Mouse (Mus musculus) embryonic facial prominence, embryonic 11.5 days (tissue): Measurements from ENCODE around the gene Sit1. TPM values are rescaled to one million over a fixed set of nuclear protein-coding genes. Genes with fewer than 3 reads are reported as not detected.

Source experiments
- ATAC-seq: fragments of 200-750 bp; cut with Nextera tagmentation; replicated peaks from 2 replicates; pipeline ENCODE4 v1.8.0; 2017; ENCODE audit warnings: low read depth; ENCODE audit not compliant: insufficient number of reproducible peaks, low FRiP score, low TSS enrichment
- DNase-seq: peaks from one replicate; pipeline ENCODE4 v3.0.0-alpha.2; 2015; ENCODE audit warnings: low spot score
- H3K27ac ChIP-seq: fragments of 300-500 bp; sonication (generic); replicated peaks from 2 replicates; pipeline ENCODE4 v1.5.1; 2014; ENCODE audit warnings: mild to moderate bottlenecking, low read depth, low read length, control low read depth
- H3K27me3 ChIP-seq: fragments of 300-500 bp; sonication (generic); 2 replicates; pipeline ENCODE4 v1.6.1; 2014; ENCODE audit warnings: mild to moderate bottlenecking, low read length, moderate library complexity, mixed read lengths; ENCODE audit not compliant: control insufficient read depth, insufficient read depth
- H3K36me3 ChIP-seq: fragments of 300-500 bp; sonication (generic); replicated peaks from 2 replicates; pipeline ENCODE4 v1.6.1; 2014; ENCODE audit warnings: low read depth, mild to moderate bottlenecking, low read length, moderate library complexity, mixed read lengths; ENCODE audit not compliant: control insufficient read depth, insufficient read depth
- H3K4me1 ChIP-seq: fragments of 300-500 bp; sonication (generic); 2 replicates; pipeline ENCODE4 v1.6.1; 2014; ENCODE audit warnings: low read length, mixed read lengths; ENCODE audit not compliant: control insufficient read depth, insufficient read depth
- H3K4me2 ChIP-seq: fragments of 300-500 bp; sonication (generic); 2 replicates; pipeline ENCODE4 v1.6.1; 2014; ENCODE audit warnings: low read depth, mild to moderate bottlenecking, control low read depth, low read length, moderate library complexity
- H3K4me3 ChIP-seq: fragments of 300-500 bp; sonication (generic); 2 replicates; pipeline ENCODE4 v1.5.1; 2014; ENCODE audit warnings: low read depth, low read length, control low read depth
- H3K9ac ChIP-seq: fragments of 300-500 bp; sonication (generic); replicated peaks from 2 replicates; pipeline ENCODE4 v1.6.1; 2014; ENCODE audit warnings: mild to moderate bottlenecking, control low read depth, low read length
- H3K9me3 ChIP-seq: fragments of 300-500 bp; sonication (generic); replicated peaks from 2 replicates; pipeline ENCODE4 v1.6.1; 2016; ENCODE audit warnings: mild to moderate bottlenecking, low read length, inconsistent platforms, mixed read lengths; ENCODE audit not compliant: control insufficient read depth
- WGBS: fragments of 180-500 bp; shearing (Covaris S2); extraction: QIAGEN DNeasy Blood & Tissue Kit; methylation state at CpG from one replicate; pipeline ENCODE4 v1.1.7; 2014; 5-methylcytosine and 5-hydroxymethylcytosine counted together
- polyA plus RNA-seq: library from polyadenylated mRNA; unstranded; fragments of >200 nt; fragmentation: Nextera tagmentation; extraction: Ambion mirVana; gene quantifications from 2 replicates; pipeline ENCODE4 v1.2.1, GENCODE M21; 2014

Sit1 gene
- polyA plus RNA-seq, 1 experiment from 2014 or later: not detected

DNA sequence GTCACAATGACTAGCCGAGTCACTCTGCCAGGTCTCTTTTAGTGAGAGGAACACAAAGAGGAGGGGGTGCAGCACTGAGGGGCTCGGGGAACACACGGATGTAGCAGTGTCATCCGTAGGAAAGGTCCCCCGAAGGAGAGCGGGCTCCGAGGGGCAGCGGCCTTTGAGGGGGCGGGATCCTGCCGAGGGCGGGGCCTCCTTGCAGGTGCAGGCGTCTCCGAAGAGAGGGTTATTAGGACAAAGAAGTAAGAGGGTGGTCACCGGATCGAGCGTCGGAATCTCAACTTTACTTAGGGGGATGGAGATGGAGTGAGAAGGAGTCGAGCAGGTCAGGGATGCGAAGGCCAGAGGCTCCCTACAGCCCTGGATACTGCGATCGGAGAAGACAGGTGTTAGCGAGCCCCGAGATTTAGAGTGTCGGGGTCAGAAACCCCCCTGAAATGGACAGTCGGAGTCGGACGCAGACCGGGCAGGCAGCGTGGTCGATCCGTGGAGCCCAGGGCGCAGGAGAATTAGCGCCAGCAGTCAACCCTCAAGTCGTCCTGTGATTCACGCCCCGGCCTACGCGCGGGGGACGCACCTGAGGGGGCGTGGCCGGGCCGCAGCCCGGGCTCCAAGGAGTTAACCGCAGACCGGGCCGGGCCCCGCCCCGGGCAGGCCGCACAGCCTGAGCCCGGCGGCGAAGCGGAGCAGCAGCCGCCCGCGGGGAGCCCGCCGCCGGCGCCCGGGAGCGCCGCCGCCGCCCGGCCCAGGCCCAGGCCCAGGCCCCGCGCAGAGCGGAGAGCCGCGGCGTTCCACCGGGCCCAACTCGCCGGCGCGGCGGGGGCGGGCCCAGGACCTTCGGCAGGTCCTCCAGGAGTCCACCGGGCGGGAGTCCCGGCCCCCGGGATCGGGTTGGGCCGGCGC is 40.8 kb downstream of the Sit1 start:
- WGBS: under 1% methylated on average over 82 of the region's 88 CpGs
- peak overlapping the region; percentile 92 for H3K4me2 ChIP-seq
- H3K27me3 ChIP-seq: no peaks in the 10 kb centered on the region
- peak overlapping the region; percentile 96 for H3K9ac ChIP-seq
- peak; percentile 81 for DNase-seq
- H3K4me3 ChIP-seq: peak overlapping the region; percentile 98
- peaks cover 4% of the 10 kb centered on the region; the same call in 1 of the 2 replicates for H3K4me1 ChIP-seq
- H3K27ac ChIP-seq: peak overlapping the region; percentile 81
- peak; percentile 64 for ATAC-seq
- no peaks in the 10 kb centered on the region for H3K9me3 ChIP-seq
- peaks cover 8% of the 10 kb centered on the region for H3K36me3 ChIP-seq

DNA sequence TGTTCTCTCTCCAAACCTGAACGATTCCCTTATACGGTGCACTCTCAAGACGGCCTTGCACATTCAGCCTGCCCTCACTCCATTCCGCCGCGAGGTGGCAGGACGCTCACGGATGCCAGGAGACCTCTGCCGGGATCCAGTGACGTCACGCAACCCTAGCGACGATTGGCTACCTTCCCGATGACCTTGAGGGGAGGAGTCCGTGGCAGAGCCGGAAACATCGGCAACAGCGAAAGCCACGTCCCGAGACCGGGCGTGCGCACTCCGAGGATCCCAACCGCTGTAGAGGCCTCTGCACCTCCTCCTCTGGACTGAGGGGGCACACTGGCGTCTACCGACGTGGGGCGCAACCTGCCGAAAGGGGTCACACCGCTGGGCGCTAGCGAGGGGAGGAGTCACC is 41.5 kb downstream of the Sit1 start:
- Histone ChIP-seq H3K36me3 (peaks cover 8% of the 10 kb centered on the region), H3K4me1 (peaks cover 4% of the 10 kb centered on the region; the same call in 1 of the 2 replicates), H3K4me3 (peak overlapping the region; percentile 98), H3K27me3 (no peaks in the 10 kb centered on the region), H3K4me2 (peak overlapping the region; percentile 92), H3K9me3 (no peaks in the 10 kb centered on the region), H3K27ac (peak overlapping the region; percentile 81), H3K9ac (peak overlapping the region; percentile 96)
- under 1% methylated on average over 33 of the region's 33 CpGs for WGBS
- peak; percentile 88 for ATAC-seq
- peak; percentile 100 for DNase-seq

DNA sequence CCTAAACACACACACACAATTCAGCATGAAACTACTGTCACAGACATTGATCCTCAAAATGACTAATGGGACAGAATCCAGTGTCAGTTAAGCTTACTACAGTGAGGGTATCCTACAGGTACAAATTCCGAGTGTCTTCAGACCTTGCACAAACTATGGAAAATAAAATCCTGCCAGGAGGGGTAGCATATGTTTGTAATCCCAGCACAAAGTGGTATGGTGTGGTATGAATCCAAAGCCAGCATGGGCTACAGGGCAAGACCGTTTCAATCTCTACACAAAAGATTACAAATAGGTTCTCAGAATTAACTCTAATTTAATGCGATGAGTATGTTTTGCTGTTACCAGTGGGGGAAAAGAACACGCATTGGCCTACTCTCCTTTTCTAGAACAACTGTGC is 41.9 kb downstream of the Sit1 start, which contains the start of gene Tesk1:
Tesk1 (plus strand) TSS at position 301 of the 400 bp plus-strand sequence.
- no peaks in the 10 kb centered on the region for H3K27me3 ChIP-seq
- peak within 1 kb of the TSS; percentile 98 for H3K4me3 ChIP-seq
- H3K4me2 ChIP-seq: peak within 1 kb of the TSS; percentile 92
- no peak for ATAC-seq
- peak within 1 kb of the TSS; percentile 96 for H3K9ac ChIP-seq
- H3K4me1 ChIP-seq: peaks cover 4% of the 10 kb centered on the region; the same call in 1 of the 2 replicates
- WGBS: 31% methylated on average over 4 of the region's 4 CpGs
- H3K36me3 ChIP-seq: peaks cover 6% of the 10 kb centered on the region
- no peaks in the 10 kb centered on the region for H3K9me3 ChIP-seq
- no peak for DNase-seq
- peak within 1 kb of the TSS; percentile 81 for H3K27ac ChIP-seq

DNA sequence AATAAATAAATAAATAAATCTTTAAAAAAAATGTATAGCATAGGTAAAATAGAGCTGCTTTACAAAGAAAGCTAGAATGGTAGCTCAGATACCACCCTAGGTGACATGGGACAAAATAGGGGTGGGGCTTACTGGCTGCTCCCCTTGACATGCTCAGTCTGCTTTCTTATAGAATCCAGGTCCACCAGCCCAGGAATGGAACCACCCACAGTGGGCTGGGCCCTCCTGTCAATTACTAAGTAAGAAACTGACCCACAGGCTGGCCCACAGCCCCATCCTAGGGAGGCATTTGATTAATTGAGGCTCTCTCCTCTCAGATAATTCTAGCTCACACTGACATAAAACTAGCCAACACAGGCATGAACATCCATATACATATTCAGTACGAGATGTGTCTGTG is 50.7 kb downstream of the Sit1 start:
- H3K4me2 ChIP-seq: no peak overlapping the region
- WGBS: 88% methylated on average over 1 of the region's 1 CpGs

More for the DNA sequence above, 50.7 kb downstream of the Sit1 start:
- DNase-seq (no peak), ATAC-seq (no peak)
- Histone ChIP-seq H3K9me3 (no peaks in the 10 kb centered on the region), H3K27me3 (peaks cover 5% of the 10 kb centered on the region; the same call in 1 of the 2 replicates), H3K4me3 (no peak overlapping the region), H3K27ac (no peak overlapping the region), H3K36me3 (no peaks in the 10 kb centered on the region), H3K9ac (no peak overlapping the region), H3K4me1 (no peaks in the 10 kb centered on the region; the same call in 1 of the 2 replicates)

Other genes starting within 250 kb of the Sit1 start
- gene Atp8b5, start 216.6 kb downstream of the Sit1 start, polyA plus RNA-seq: 0.40 and 0.58 TPM in 2 replicates
- 7.4 TPM in 2 replicates for gene Rusc2, start 101.8 kb downstream of the Sit1 start, polyA plus RNA-seq
- 0.17 TPM in 1 of 2 replicates, not detected in the other for gene Fam166b, start 54.6 kb downstream of the Sit1 start, polyA plus RNA-seq
- gene Tesk1, start 41.8 kb downstream of the Sit1 start, polyA plus RNA-seq: 8.2 TPM in 2 replicates
- 2.4 and 2.7 TPM in 2 replicates for gene Cd72, start 29.1 kb downstream of the Sit1 start, polyA plus RNA-seq
- 54.6 and 61.1 TPM in 2 replicates for gene Ccdc107, start 9.2 kb upstream of the Sit1 start, polyA plus RNA-seq
- gene Arhgef39, start 16.0 kb upstream of the Sit1 start, polyA plus RNA-seq: 41.0 and 43.7 TPM in 2 replicates
- 0.41 and 0.52 TPM in 2 replicates for gene Car9, start 23.2 kb upstream of the Sit1 start, polyA plus RNA-seq
- 97.9 and 99.1 TPM in 2 replicates for gene Tpm2, start 40.0 kb upstream of the Sit1 start, polyA plus RNA-seq
- 41.0 and 41.7 TPM in 2 replicates for gene Creb3, start 78.6 kb upstream of the Sit1 start, polyA plus RNA-seq
- gene Tln1, start 79.0 kb upstream of the Sit1 start, polyA plus RNA-seq: 40.6 and 42.1 TPM in 2 replicates
- gene Rgp1, start 95.0 kb upstream of the Sit1 start, polyA plus RNA-seq: 21.1 and 30.4 TPM in 2 replicates
- 21.0 and 21.1 TPM in 2 replicates for gene Gba2, start 95.1 kb upstream of the Sit1 start, polyA plus RNA-seq
- gene Msmp, start 100.8 kb upstream of the Sit1 start, polyA plus RNA-seq: not detected in 2 replicates
- 16.6 and 18.2 TPM in 2 replicates for gene Npr2, start 148.2 kb upstream of the Sit1 start, polyA plus RNA-seq
- 1.1 and 1.8 TPM in 2 replicates for gene Spag8, start 169.9 kb upstream of the Sit1 start, polyA plus RNA-seq
- 76.3 and 84.7 TPM in 2 replicates for gene Hint2, start 172.7 kb upstream of the Sit1 start, polyA plus RNA-seq
- 2.1 and 3.2 TPM in 2 replicates for gene Tmem8b, start 185.2 kb upstream of the Sit1 start, polyA plus RNA-seq
- gene Fam221b, start 185.4 kb upstream of the Sit1 start, polyA plus RNA-seq: 2.8 and 3.0 TPM in 2 replicates
- not detected in 2 replicates for gene Olfr70, start 217.1 kb upstream of the Sit1 start, polyA plus RNA-seq
- gene Olfr71, start 226.5 kb upstream of the Sit1 start, polyA plus RNA-seq: not detected in 2 replicates
- 0.18 and 0.20 TPM in 2 replicates for gene Hrct1, start 243.5 kb upstream of the Sit1 start, polyA plus RNA-seq
- 0.04 and 0.08 TPM in 2 replicates for gene Spaar, start 246.3 kb upstream of the Sit1 start, polyA plus RNA-seq